Mouse (Mus musculus) liver, postnatal 0 days (tissue): Measurements from ENCODE around the gene Glcci1. TPM values are rescaled to one million over a fixed set of nuclear protein-coding genes. Genes with fewer than 3 reads are reported as not detected.

Experiments
- ATAC-seq: fragments of 200-750 bp; cut with Nextera tagmentation; 2 replicates; pipeline ENCODE4 v1.8.0; 2017; ENCODE audit warnings: mild to moderate bottlenecking, moderate library complexity
- DNase-seq: peaks from one replicate; pipeline ENCODE4 v3.0.0-alpha.2; 2016
- H3K27ac ChIP-seq: fragments of 300-500 bp; sonication (generic); 2 replicates; pipeline ENCODE4 v1.5.1; 2014; ENCODE audit warnings: antibody characterized with exemption, moderate library complexity, mild to moderate bottlenecking, low read depth
- H3K27me3 ChIP-seq: fragments of 300-500 bp; sonication (generic); 2 replicates; pipeline ENCODE4 v1.6.1; 2014; ENCODE audit warnings: low read length, control low read depth, mixed read lengths; ENCODE audit not compliant: insufficient read depth
- H3K36me3 ChIP-seq: fragments of 300-500 bp; sonication (generic); replicated peaks from 2 replicates; pipeline ENCODE4 v1.6.1; 2014; ENCODE audit warnings: mild to moderate bottlenecking, control low read depth, low read length, moderate library complexity, mixed read lengths; ENCODE audit not compliant: insufficient read depth
- H3K4me1 ChIP-seq: fragments of 300-500 bp; sonication (generic); 2 replicates; pipeline ENCODE4 v1.6.1; 2014; ENCODE audit warnings: antibody characterized with exemption, mild to moderate bottlenecking, control low read depth; ENCODE audit not compliant: insufficient read depth
- H3K4me2 ChIP-seq: fragments of 300-500 bp; sonication (generic); 2 replicates; pipeline ENCODE4 v1.6.1; 2014; ENCODE audit warnings: low read depth, mild to moderate bottlenecking, low read length, moderate library complexity, mixed read lengths
- H3K4me3 ChIP-seq: fragments of 300-500 bp; sonication (generic); 2 replicates; pipeline ENCODE4 v1.5.1; 2014; ENCODE audit warnings: low read depth, low read length
- H3K9ac ChIP-seq: fragments of 300-500 bp; sonication (generic); replicated peaks from 2 replicates; pipeline ENCODE4 v1.6.1; 2014; ENCODE audit warnings: mild to moderate bottlenecking, moderate library complexity
- H3K9me3 ChIP-seq: fragments of 300-500 bp; sonication (generic); 2 replicates; pipeline ENCODE4 v1.6.1; 2016; ENCODE audit warnings: mild to moderate bottlenecking, control low read depth, low read length, mixed read lengths
- CTCF ChIP-seq: sonication (generic); IDR thresholded peaks from 2 replicates; pipeline ENCODE4 v1.5.1; 2016; ENCODE audit warnings: antibody characterized with exemption, low read depth
- EP300 ChIP-seq: IDR thresholded peaks from 2 replicates; pipeline ENCODE4 v1.6.1; 2016; ENCODE audit warnings: antibody characterized with exemption, low read depth, mild to moderate bottlenecking
- WGBS: fragments of 180-500 bp; shearing (Covaris S2); extraction: QIAGEN DNeasy Blood & Tissue Kit; methylation state at CpG from one replicate; pipeline ENCODE4 v1.1.7; 2014; ENCODE audit not compliant: insufficient replicate concordance; 5-methylcytosine and 5-hydroxymethylcytosine counted together
- polyA plus RNA-seq: library from polyadenylated mRNA; unstranded; fragments of >200 nt; fragmentation: Nextera tagmentation; extraction: Ambion mirVana; gene quantifications from 2 replicates; pipeline ENCODE4 v1.2.1, GENCODE M21; 2015

The Glcci1 gene
- polyA plus RNA-seq, 1 experiment from 2014 or later: 2.5 TPM

DNA sequence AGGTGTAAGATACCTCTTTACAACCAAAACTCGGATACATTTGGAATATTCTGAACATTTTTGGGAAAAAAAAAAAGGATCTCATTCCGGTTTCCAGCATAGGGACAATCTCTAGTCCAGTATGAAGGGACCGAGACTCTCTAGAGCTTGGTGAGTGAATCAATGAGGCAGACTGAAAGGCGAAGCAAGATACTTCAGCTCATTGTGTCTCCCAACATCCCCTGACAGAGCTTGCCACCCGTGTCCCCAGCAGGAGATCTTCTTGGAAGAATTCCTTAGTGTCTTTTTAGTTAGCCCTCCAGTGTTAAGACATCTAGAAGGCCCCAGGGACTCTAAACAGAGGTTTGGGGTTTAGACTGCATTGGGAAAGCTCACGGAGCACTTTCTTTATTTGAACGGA is 20.1 kb upstream of the Glcci1 start:
- Histone ChIP-seq H3K27ac (no peak overlapping the region), H3K36me3 (no peaks in the 10 kb centered on the region), H3K4me1 (peaks cover 22% of the 10 kb centered on the region), H3K9me3 (no peaks in the 10 kb centered on the region), H3K4me2 (no peak overlapping the region), H3K27me3 (no peaks in the 10 kb centered on the region), H3K9ac (no peak overlapping the region), H3K4me3 (no peak overlapping the region)
- ATAC-seq: no peak
- WGBS: 83% methylated on average over 7 of the region's 7 CpGs
- no peak for TF ChIP-seq CTCF
- TF ChIP-seq EP300: no peak
- no peak for DNase-seq

DNA sequence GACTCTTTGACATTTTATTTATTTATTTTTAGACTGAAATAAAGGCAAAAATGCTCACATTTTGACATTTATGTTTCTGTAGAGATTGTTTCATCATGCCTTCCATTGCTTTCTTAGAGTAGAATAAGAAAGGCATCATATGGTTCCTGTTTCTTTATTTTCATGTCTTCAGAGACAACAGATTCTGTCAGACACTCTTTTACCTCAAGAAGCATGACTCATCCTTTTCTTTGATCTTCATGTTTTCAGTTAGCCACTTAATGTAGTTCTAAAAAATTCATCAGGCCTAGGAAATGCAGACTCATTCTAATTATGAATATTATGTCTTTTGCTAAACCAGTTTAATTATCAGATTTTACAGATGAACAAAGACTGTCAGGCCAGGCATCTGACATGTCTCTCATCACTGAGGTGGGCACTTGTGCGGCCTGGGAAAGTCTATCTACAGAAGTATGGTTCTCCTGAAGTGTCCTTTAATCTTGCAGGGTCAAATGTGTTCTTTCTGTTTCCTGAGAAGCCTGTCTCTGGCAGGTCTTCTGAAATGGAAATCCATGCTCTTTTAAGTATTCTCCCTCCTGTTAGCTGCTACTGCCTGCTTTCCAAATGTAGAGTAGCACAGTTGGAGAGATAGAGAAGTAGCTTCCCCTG is 19.3 kb upstream of the Glcci1 start:
- ATAC-seq: no peak

DNA sequence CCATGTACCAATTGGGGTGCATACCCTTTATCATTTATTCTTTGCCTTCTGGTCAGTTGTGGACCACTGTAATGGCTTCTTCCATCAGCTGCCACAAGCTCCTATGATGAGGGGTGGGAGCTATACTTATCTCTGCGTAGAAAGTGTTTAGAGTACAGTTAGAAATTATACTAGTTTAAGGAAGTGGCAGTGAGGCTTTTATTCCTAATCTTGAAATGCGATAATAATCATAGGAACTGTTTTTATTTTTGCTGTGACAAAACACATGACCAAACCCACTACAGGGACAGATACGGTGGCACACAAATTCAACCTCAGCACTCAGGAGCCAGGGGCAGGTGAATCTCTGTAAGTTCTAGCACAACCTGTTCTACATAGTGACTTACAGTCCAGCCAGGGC is 17.2 kb upstream of the Glcci1 start:
- H3K4me1 ChIP-seq: 0 out of 2 replicates have a peak, but pooled peaks cover 2% of the 10 kb centered on the region
- TF ChIP-seq CTCF: no peak
- no peaks in the 10 kb centered on the region for H3K36me3 ChIP-seq
- H3K9ac ChIP-seq: no peak overlapping the region
- 76% methylated on average over 3 of the region's 3 CpGs for WGBS
- no peaks in the 10 kb centered on the region for H3K9me3 ChIP-seq
- H3K4me3 ChIP-seq: no peak overlapping the region
- no peak overlapping the region for H3K4me2 ChIP-seq
- H3K27ac ChIP-seq: no peak overlapping the region
- no peaks in the 10 kb centered on the region for H3K27me3 ChIP-seq
- ATAC-seq: no peak
- no peak for DNase-seq

More for the DNA sequence above, 19.3 kb upstream of the Glcci1 start:
- Histone ChIP-seq H3K4me1 (peaks cover 16% of the 10 kb centered on the region), H3K9ac (no peak overlapping the region), H3K36me3 (no peaks in the 10 kb centered on the region), H3K9me3 (no peaks in the 10 kb centered on the region), H3K4me2 (no peak overlapping the region), H3K27ac (no peak overlapping the region), H3K27me3 (no peaks in the 10 kb centered on the region), H3K4me3 (no peak overlapping the region)
- DNase-seq: no peak
- WGBS: 85% methylated on average over 1 of the region's 1 CpGs
- TF ChIP-seq CTCF (no peak), EP300 (no peak)

DNA sequence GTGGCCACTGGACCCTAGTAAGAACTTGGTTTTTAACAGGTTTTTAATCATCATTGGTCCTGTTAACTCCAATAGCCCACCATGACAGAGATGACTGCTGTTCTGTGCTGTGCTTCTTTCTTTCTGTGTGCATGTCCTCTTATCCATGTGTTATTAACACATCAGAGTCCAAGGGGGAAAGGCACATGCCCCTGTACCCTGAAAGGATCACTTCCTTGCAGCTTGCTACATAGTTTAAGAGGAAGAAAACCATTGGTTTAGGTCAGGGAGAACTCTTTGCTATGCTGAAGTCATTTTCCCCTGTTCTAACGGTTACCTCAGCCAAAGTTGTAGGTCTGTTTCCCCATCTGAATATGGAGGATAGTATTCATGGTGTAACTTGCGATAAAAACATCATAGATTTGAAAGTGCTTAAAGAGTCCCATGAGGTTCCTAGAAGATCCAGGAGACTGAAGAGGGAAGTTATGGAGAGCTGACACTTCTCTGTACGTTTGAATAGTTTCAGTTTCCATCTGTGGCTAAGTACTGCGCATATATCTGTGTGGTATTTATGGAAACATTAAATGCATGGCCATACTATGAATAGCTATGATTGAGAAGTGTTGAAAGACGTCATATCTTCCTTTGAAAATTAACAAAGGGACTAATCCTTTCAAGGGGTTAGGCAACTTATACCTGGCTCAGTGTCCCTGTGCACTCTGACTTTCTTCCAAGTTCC is 14.1 kb upstream of the Glcci1 start:
- WGBS: 52% methylated on average over 5 of the region's 5 CpGs
- Histone ChIP-seq H3K9me3 (no peaks in the 10 kb centered on the region), H3K27ac (peak overlapping the region; percentile 22; the same call in 1 of the 2 replicates), H3K4me1 (no peaks in the 10 kb centered on the region), H3K27me3 (no peaks in the 10 kb centered on the region), H3K4me2 (0 out of 2 replicates have a peak overlapping the region, but pooled peaks have one; percentile 6), H3K4me3 (no peak overlapping the region), H3K36me3 (no peaks in the 10 kb centered on the region), H3K9ac (no peak overlapping the region)
- DNase-seq (no peak), ATAC-seq (peak; percentile 45)
- TF ChIP-seq EP300 (no peak), CTCF (no peak)

DNA sequence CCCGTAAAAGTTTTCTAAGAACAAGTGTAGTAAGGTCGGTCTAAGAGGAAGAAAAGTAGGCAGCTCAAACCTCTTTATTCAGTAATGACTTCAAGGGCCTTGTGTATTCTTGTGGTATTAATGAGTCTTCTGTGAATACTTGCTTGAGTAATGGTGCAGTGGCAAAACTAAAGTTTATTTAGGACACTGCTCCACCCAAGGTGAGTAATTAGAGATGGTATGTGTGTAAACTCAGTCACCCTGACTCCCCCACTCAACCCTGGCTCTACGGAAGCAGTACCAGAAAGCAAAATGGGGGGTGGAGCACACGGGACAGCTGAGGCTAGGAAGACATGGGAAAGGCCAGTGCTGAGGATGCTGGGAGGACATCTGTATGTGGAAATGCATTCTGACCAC is 13.6 kb upstream of the Glcci1 start:
- DNase-seq (no peak), ATAC-seq (no peak)
- Histone ChIP-seq H3K27me3 (no peaks in the 10 kb centered on the region), H3K4me1 (no peaks in the 10 kb centered on the region), H3K9me3 (no peaks in the 10 kb centered on the region), H3K27ac (no peak overlapping the region), H3K36me3 (no peaks in the 10 kb centered on the region), H3K4me3 (no peak overlapping the region), H3K4me2 (0 out of 2 replicates have a peak overlapping the region, but pooled peaks have one; percentile 6), H3K9ac (no peak overlapping the region)
- 69% methylated on average over 4 of the region's 4 CpGs for WGBS
- TF ChIP-seq CTCF (no peak), EP300 (no peak)

DNA sequence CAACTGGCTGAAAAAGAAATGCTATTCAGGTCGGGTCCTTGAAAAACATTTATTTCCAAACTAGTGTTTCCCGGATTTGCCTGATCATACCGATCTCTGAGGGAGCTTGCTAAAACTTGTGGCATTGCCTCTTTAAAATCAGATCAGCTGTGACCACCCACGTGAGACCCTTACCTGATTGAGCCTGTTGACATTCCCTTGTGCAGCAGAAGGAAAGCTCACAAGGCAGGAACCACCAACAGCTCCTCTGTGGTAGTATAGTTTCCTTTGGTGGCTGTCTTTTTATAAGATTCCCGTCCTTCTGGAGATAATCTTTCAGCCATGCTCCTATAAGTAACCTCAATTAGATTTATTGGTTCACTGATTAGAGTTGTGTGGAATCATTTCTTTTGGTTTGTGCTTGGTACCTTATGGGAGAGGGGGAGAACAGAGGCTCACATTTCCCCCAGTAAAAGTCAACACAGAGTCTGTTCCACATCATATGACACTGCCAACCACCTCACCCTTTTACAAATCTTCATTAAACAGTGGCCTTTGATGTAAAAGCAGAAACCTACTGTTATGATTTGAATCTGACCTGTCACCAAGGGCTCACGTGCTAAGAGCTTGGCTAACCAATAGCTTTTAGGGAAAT is 12.0 kb upstream of the Glcci1 start:
- no peak for TF ChIP-seq EP300
- TF ChIP-seq CTCF: no peak

More for the DNA sequence above, 12.0 kb upstream of the Glcci1 start:
- no peak for ATAC-seq
- Histone ChIP-seq H3K27me3 (no peaks in the 10 kb centered on the region), H3K9me3 (no peaks in the 10 kb centered on the region), H3K4me3 (no peak overlapping the region), H3K9ac (no peak overlapping the region), H3K4me1 (no peaks in the 10 kb centered on the region), H3K36me3 (no peaks in the 10 kb centered on the region), H3K4me2 (no peak overlapping the region), H3K27ac (no peak overlapping the region)
- WGBS: 62% methylated on average over 6 of the region's 6 CpGs
- no peak for DNase-seq
